Mouse (Mus musculus) lung, postnatal 0 days (tissue): ENCODE results near the gene Tnni3k.

ENCODE experiments used
- CTCF ChIP-seq: IDR thresholded peaks from 2 replicates; pipeline ENCODE4 v1.5.1; 2016; ENCODE audit warnings: antibody characterized with exemption, mild to moderate bottlenecking
- EP300 ChIP-seq: IDR thresholded peaks from 2 replicates; pipeline ENCODE4 v1.6.1; 2016; ENCODE audit warnings: antibody characterized with exemption, mild to moderate bottlenecking, control low read depth

GRCm38 (mm10) chr3:155001056-155001455, 54.2 kb downstream of the Tnni3k start:
- TF ChIP-seq CTCF (no peak), EP300 (no peak)
